Mouse (Mus musculus): ENCODE results near the gene Zfp277. TPM values are rescaled to one million over a fixed set of nuclear protein-coding genes. Genes with fewer than 3 reads are reported as not detected.

The Zfp277 gene
- polyA plus RNA-seq, 1 experiment from 2014 or later, result 32.1 TPM

- 84% methylated on average over 1 of the region's 1 CpGs for WGBS
- no peak for ATAC-seq (ENCODE audit: low FRiP score, low TSS enrichment)
These were observed 20.7 kb downstream of the Zfp277 start for GRCm38 (mm10) chr12:40424991-40425390.

GRCm38 (mm10) chr12:40417257-40417656, 28.4 kb downstream of the Zfp277 start:
- Histone ChIP-seq H3K4me2 (ENCODE audit: low read length) (no peak overlapping the region), H3K27me3 (ENCODE audit: control insufficient read depth, insufficient read depth, low read length) (no peaks in the 10 kb centered on the region), H3K9ac (replicated peaks; ENCODE audit: low read length) (no peak overlapping the region), H3K4me1 (ENCODE audit: control insufficient read depth, insufficient read depth, low read length) (peaks cover 17% of the 10 kb centered on the region), H3K9me3 (ENCODE audit: control insufficient read depth, low read length) (no peaks in the 10 kb centered on the region), H3K27ac (replicated peaks; ENCODE audit: low read depth, low read length) (no peak overlapping the region), H3K36me3 (ENCODE audit: control insufficient read depth, insufficient read depth, low read length) (no peaks in the 10 kb centered on the region), H3K4me3 (replicated peaks; ENCODE audit: low read depth, low read length) (no peak overlapping the region)
- 95% methylated on average over 4 of the region's 4 CpGs for WGBS
- DNase-seq (no peak), ATAC-seq (ENCODE audit: low FRiP score, low TSS enrichment) (no peak)

More at GRCm38 (mm10) chr12:40424991-40425390, 20.7 kb downstream of the Zfp277 start:
- Histone ChIP-seq H3K4me2 (ENCODE audit: low read length) (no peak overlapping the region), H3K27me3 (ENCODE audit: control insufficient read depth, insufficient read depth, low read length) (no peaks in the 10 kb centered on the region), H3K27ac (replicated peaks; ENCODE audit: low read depth, low read length) (no peak overlapping the region), H3K4me1 (ENCODE audit: control insufficient read depth, insufficient read depth, low read length) (no peaks in the 10 kb centered on the region), H3K4me3 (replicated peaks; ENCODE audit: low read depth, low read length) (no peak overlapping the region), H3K9ac (replicated peaks; ENCODE audit: low read length) (no peak overlapping the region), H3K9me3 (ENCODE audit: control insufficient read depth, low read length) (no peaks in the 10 kb centered on the region), H3K36me3 (ENCODE audit: control insufficient read depth, insufficient read depth, low read length) (no peaks in the 10 kb centered on the region)
- no peak for DNase-seq

DNA sequence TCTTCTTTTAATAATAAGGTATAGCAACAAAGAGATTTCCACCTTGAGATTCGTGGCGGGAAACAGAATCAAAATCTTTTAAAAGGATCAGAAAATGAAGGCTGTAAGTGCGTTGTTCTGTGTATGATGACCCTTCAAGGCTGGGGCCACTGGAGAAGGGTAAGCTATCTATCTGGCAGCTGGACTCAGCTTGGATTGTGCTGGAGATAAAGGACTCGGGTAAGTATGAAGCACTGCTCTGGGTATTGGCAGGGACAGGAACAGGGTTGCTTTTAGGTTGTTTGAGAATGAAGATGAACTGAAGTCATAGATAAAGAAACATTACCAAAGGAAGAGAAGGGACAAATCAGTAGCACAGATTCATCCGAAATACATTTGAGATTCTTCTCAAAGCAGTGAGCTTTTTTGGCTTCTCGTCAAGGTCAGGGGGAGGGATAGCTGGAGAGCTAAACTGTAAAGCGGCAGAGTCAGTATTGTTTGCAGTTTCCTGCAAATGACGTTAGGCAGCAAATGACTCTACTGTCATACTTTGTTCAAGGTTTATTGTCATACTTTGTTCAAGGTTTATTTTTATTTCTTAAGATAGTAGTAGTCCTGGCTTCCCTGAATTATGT, 30.3 kb downstream of the Zfp277 start:
- 48% methylated on average over 8 of the region's 8 CpGs for WGBS
- ATAC-seq (ENCODE audit: low FRiP score, low TSS enrichment) (no peak), DNase-seq (peak; percentile 24)

GRCm38 (mm10) chr12:40414682-40415311, 30.9 kb downstream of the Zfp277 start:
- ATAC-seq (ENCODE audit: low FRiP score, low TSS enrichment), result peak; percentile 73; the same call in 1 of the 2 replicates
- Histone ChIP-seq H3K9me3 (ENCODE audit: control insufficient read depth, low read length) (peaks cover 2% of the 10 kb centered on the region; the same call in 1 of the 2 replicates), H3K4me3 (replicated peaks; ENCODE audit: low read depth, low read length) (no peak overlapping the region), H3K27me3 (ENCODE audit: control insufficient read depth, insufficient read depth, low read length) (no peaks in the 10 kb centered on the region), H3K4me2 (ENCODE audit: low read length) (peak overlapping the region; percentile 10), H3K4me1 (ENCODE audit: control insufficient read depth, insufficient read depth, low read length) (peaks cover 17% of the 10 kb centered on the region), H3K9ac (replicated peaks; ENCODE audit: low read length) (no peak overlapping the region), H3K27ac (replicated peaks; ENCODE audit: low read depth, low read length) (peak overlapping the region; percentile 56), H3K36me3 (ENCODE audit: control insufficient read depth, insufficient read depth, low read length) (no peaks in the 10 kb centered on the region)
- DNase-seq, result peak; percentile 75
- 13% methylated on average over 5 of the region's 5 CpGs for WGBS

More for the DNA sequence above, 30.3 kb downstream of the Zfp277 start:
- Histone ChIP-seq H3K9ac (replicated peaks; ENCODE audit: low read length) (no peak overlapping the region), H3K4me2 (ENCODE audit: low read length) (peak overlapping the region; percentile 10), H3K27me3 (ENCODE audit: control insufficient read depth, insufficient read depth, low read length) (no peaks in the 10 kb centered on the region), H3K4me1 (ENCODE audit: control insufficient read depth, insufficient read depth, low read length) (peaks cover 17% of the 10 kb centered on the region), H3K9me3 (ENCODE audit: control insufficient read depth, low read length) (no peaks in the 10 kb centered on the region), H3K36me3 (ENCODE audit: control insufficient read depth, insufficient read depth, low read length) (no peaks in the 10 kb centered on the region), H3K4me3 (replicated peaks; ENCODE audit: low read depth, low read length) (no peak overlapping the region), H3K27ac (replicated peaks; ENCODE audit: low read depth, low read length) (no peak overlapping the region; the same call in 1 of the 2 replicates)

DNA sequence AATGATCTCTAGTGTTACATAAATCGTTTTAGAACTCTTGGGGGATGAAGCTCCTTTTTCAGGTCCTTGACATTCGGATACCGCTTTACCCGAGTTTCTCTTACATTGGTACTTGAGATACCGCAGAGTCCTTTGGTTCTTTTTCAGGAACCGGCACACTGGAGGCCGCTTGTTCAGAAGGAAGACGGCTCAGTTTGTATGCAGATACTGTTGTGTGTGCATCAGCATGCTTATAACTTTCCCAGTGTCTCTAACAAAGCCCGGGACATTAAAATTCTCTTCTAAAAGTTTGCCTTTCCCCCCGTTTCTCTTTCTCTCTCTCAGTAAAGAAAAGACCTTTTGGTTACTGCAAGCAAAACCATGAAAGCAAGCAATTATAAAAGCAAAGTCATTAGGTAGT, 45.9 kb downstream of the Zfp277 start:
- no peak overlapping the region for H3K9ac ChIP-seq (replicated peaks; ENCODE audit: low read length)
- H3K4me2 ChIP-seq (ENCODE audit: low read length), result no peak overlapping the region
- no peak overlapping the region for H3K27ac ChIP-seq (replicated peaks; ENCODE audit: low read depth, low read length)
- no peaks in the 10 kb centered on the region for H3K27me3 ChIP-seq (ENCODE audit: control insufficient read depth, insufficient read depth, low read length)
- no peak for DNase-seq
- no peak for ATAC-seq (ENCODE audit: low FRiP score, low TSS enrichment)
- WGBS, result 85% methylated on average over 10 of the region's 10 CpGs
- H3K9me3 ChIP-seq (ENCODE audit: control insufficient read depth, low read length), result 0 out of 2 replicates have a peak, but pooled peaks cover 3% of the 10 kb centered on the region
- H3K4me1 ChIP-seq (ENCODE audit: control insufficient read depth, insufficient read depth, low read length), result no peaks in the 10 kb centered on the region
- H3K4me3 ChIP-seq (replicated peaks; ENCODE audit: low read depth, low read length), result no peak overlapping the region
- H3K36me3 ChIP-seq (ENCODE audit: control insufficient read depth, insufficient read depth, low read length), result no peaks in the 10 kb centered on the region

DNA sequence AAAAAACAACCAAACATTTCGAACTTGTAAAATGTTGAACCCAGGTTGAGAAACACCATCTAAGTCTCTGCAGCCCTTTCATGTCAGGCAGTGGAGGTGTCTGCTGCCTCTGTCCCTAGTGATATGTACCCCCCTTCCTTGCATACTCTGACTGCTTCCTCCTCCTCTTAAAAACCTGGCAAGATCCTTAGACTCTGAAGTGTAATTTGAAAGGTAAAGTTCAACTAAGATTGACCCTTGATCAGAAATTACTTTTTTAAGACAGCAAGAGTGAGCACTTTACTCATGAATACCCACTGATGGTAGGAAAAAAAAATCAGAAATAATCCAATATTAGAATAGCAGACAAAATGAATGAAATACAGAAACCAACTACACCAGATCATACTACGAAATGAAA, 46.3 kb downstream of the Zfp277 start:
- WGBS, result 95% methylated on average over 2 of the region's 2 CpGs

DNA sequence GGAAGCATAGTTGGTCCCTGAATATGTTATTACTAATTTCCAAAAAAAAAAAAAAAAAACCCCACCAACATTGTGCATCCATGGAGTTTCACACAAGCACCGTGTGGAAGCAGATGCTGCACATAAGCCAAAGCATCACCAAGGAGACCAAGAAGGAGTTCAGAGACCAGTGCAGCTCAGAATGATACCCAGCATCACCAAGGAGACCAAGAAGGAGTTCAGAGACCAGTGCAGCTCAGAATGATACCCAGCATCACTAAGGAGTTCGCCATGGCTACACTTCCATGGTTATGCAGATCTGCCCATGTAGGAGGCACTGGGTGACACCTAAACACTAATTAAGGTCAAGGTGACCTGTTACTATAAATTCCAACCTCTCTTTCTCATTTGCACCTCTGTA, 46.8 kb downstream of the Zfp277 start:
- H3K27me3 ChIP-seq (ENCODE audit: control insufficient read depth, insufficient read depth, low read length), result no peaks in the 10 kb centered on the region
- ATAC-seq (ENCODE audit: low FRiP score, low TSS enrichment) (no peak), DNase-seq (no peak)

More for the DNA sequence above, 46.3 kb downstream of the Zfp277 start:
- H3K4me3 ChIP-seq (replicated peaks; ENCODE audit: low read depth, low read length), result no peak overlapping the region
- H3K4me1 ChIP-seq (ENCODE audit: control insufficient read depth, insufficient read depth, low read length), result no peaks in the 10 kb centered on the region
- H3K36me3 ChIP-seq (ENCODE audit: control insufficient read depth, insufficient read depth, low read length), result no peaks in the 10 kb centered on the region
- H3K4me2 ChIP-seq (ENCODE audit: low read length), result no peak overlapping the region
- H3K9me3 ChIP-seq (ENCODE audit: control insufficient read depth, low read length), result 0 out of 2 replicates have a peak, but pooled peaks cover 3% of the 10 kb centered on the region
- H3K27me3 ChIP-seq (ENCODE audit: control insufficient read depth, insufficient read depth, low read length), result no peaks in the 10 kb centered on the region
- DNase-seq, result no peak
- no peak overlapping the region for H3K9ac ChIP-seq (replicated peaks; ENCODE audit: low read length)
- H3K27ac ChIP-seq (replicated peaks; ENCODE audit: low read depth, low read length), result no peak overlapping the region
- no peak for ATAC-seq (ENCODE audit: low FRiP score, low TSS enrichment)

DNA sequence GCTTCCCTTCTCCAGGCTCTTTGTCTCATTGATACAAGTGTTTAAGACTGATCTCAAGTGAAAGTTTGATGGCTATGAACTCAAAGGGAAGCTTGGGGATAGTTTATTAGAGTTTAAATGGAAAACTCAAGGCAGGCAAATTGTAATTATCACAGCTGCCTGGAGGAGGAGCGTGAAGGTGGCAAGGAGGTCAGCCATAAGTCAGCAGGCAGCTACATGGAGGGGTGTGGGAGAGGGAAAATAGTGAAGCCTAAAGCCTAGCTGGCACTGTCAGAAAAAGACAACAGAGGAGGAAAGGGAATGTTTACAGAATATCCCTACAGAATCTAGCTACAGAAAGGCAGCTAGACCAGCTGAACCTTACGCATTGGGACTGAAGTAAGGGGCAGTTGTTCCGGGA, 52.8 kb downstream of the Zfp277 start:
- Histone ChIP-seq H3K4me1 (ENCODE audit: control insufficient read depth, insufficient read depth, low read length) (no peaks in the 10 kb centered on the region), H3K9me3 (ENCODE audit: control insufficient read depth, low read length) (no peaks in the 10 kb centered on the region), H3K4me3 (replicated peaks; ENCODE audit: low read depth, low read length) (no peak overlapping the region), H3K27me3 (ENCODE audit: control insufficient read depth, insufficient read depth, low read length) (no peaks in the 10 kb centered on the region), H3K9ac (replicated peaks; ENCODE audit: low read length) (no peak overlapping the region), H3K4me2 (ENCODE audit: low read length) (no peak overlapping the region), H3K36me3 (ENCODE audit: control insufficient read depth, insufficient read depth, low read length) (no peaks in the 10 kb centered on the region), H3K27ac (replicated peaks; ENCODE audit: low read depth, low read length) (no peak overlapping the region)
- WGBS, result 83% methylated on average over 3 of the region's 3 CpGs
- ATAC-seq (ENCODE audit: low FRiP score, low TSS enrichment) (no peak), DNase-seq (no peak)

More for the DNA sequence above, 46.8 kb downstream of the Zfp277 start:
- no peaks in the 10 kb centered on the region for H3K36me3 ChIP-seq (ENCODE audit: control insufficient read depth, insufficient read depth, low read length)
- 61% methylated on average over 2 of the region's 2 CpGs for WGBS
- H3K27ac ChIP-seq (replicated peaks; ENCODE audit: low read depth, low read length), result no peak overlapping the region
- H3K4me1 ChIP-seq (ENCODE audit: control insufficient read depth, insufficient read depth, low read length), result no peaks in the 10 kb centered on the region
- 0 out of 2 replicates have a peak, but pooled peaks cover 3% of the 10 kb centered on the region for H3K9me3 ChIP-seq (ENCODE audit: control insufficient read depth, low read length)
- H3K4me2 ChIP-seq (ENCODE audit: low read length), result no peak overlapping the region
- H3K9ac ChIP-seq (replicated peaks; ENCODE audit: low read length), result no peak overlapping the region
- no peak overlapping the region for H3K4me3 ChIP-seq (replicated peaks; ENCODE audit: low read depth, low read length)

- H3K27ac ChIP-seq (replicated peaks; ENCODE audit: low read depth, low read length), result no peak overlapping the region
- H3K9me3 ChIP-seq (ENCODE audit: control insufficient read depth, low read length), result no peaks in the 10 kb centered on the region
- H3K4me3 ChIP-seq (replicated peaks; ENCODE audit: low read depth, low read length), result no peak overlapping the region
- 70% methylated on average over 1 of the region's 1 CpGs for WGBS
- no peak overlapping the region for H3K4me2 ChIP-seq (ENCODE audit: low read length)
- no peaks in the 10 kb centered on the region for H3K36me3 ChIP-seq (ENCODE audit: control insufficient read depth, insufficient read depth, low read length)
- DNase-seq (no peak), ATAC-seq (ENCODE audit: low FRiP score, low TSS enrichment) (no peak)
- H3K27me3 ChIP-seq (ENCODE audit: control insufficient read depth, insufficient read depth, low read length), result no peaks in the 10 kb centered on the region
- no peaks in the 10 kb centered on the region for H3K4me1 ChIP-seq (ENCODE audit: control insufficient read depth, insufficient read depth, low read length)
- H3K9ac ChIP-seq (replicated peaks; ENCODE audit: low read length), result no peak overlapping the region
These were observed 54.4 kb downstream of the Zfp277 start for GRCm38 (mm10) chr12:40391262-40391661.

All from midbrain, embryonic 14.5 days (tissue).